Comparison of ENCODE assay signal across 22 mouse cellular contexts in genomic region chr9:115164351-115164750, GRCm38 (mm10).
DNase-seq lines count a peak whose midpoint lies in the region; ATAC-seq and TF ChIP-seq lines count a peak whose summit lies in the region.
"Had no signal": no experiment of that assay in that cellular context is flagged by ENCODE, and none has a peak within 500 bp of the region (broad histone marks: within the 10 kb centered on the region; RNA-seq: fewer than 3 reads in every experiment).

No protein-coding gene starts in this region.

- H3K36me3 ChIP-seq in heart, embryonic 14.5 days (ENCODE audit: control insufficient read depth, insufficient read depth, low read length), result no peaks in the 10 kb centered on the region
- no peaks in the 10 kb centered on the region for H3K36me3 ChIP-seq in lung, embryonic 14.5 days (ENCODE audit: insufficient read depth)
- no peaks in the 10 kb centered on the region for H3K36me3 ChIP-seq in liver, embryonic 12.5 days
- no peaks in the 10 kb centered on the region for H3K36me3 ChIP-seq in liver, embryonic 16.5 days (ENCODE audit: control insufficient read depth, insufficient read depth)
- H3K36me3 ChIP-seq: embryonic facial prominence, embryonic 15.5 days; G1E; limb, embryonic 13.5 days had no signal

- H3K4me1 ChIP-seq in heart, embryonic 14.5 days (ENCODE audit: control insufficient read depth in 2 of 2, insufficient read depth in 2 of 2, low read length in 2 of 2), result peaks cover 16 to 23% of the 10 kb centered on the region in 2 experiments
- H3K4me1 ChIP-seq in lung, embryonic 14.5 days (ENCODE audit: insufficient read depth), result peaks cover 11% of the 10 kb centered on the region
- peaks cover 61% of the 10 kb centered on the region for H3K4me1 ChIP-seq in liver, embryonic 12.5 days
- H3K4me1 ChIP-seq in liver, embryonic 16.5 days (ENCODE audit: control insufficient read depth, low read depth, low read length), result peaks cover 23% of the 10 kb centered on the region
- H3K4me1 ChIP-seq: embryonic facial prominence, embryonic 15.5 days had no signal

- no peak for TF ChIP-seq CTCF in lung, embryonic 14.5 days (IDR thresholded peaks at IDR 0.05; ENCODE audit: low read depth)

- no peaks in the 10 kb centered on the region for H3K9me3 ChIP-seq in heart, embryonic 14.5 days (ENCODE audit: control insufficient read depth, low read length)
- no peaks in the 10 kb centered on the region for H3K9me3 ChIP-seq in lung, embryonic 14.5 days (ENCODE audit: low read depth, low read length)
- H3K9me3 ChIP-seq in liver, embryonic 12.5 days (replicated peaks), result no peaks in the 10 kb centered on the region
- H3K9me3 ChIP-seq in liver, embryonic 16.5 days (replicated peaks; ENCODE audit: control insufficient read depth, low read length), result no peaks in the 10 kb centered on the region
- H3K9me3 ChIP-seq: embryonic facial prominence, embryonic 15.5 days; limb, embryonic 13.5 days had no signal

- DNase-seq in heart, adult 9 months (ENCODE audit: low spot score in 2 of 2), result no peak
- no peak for DNase-seq in lung, embryonic 14.5 days
- DNase-seq in lung, adult 18-20 months, result no peak
- no peak for DNase-seq in spleen, adult 18-20 months
- DNase-seq: B cell, adult 2 months; cerebellum, adult 11 months; cerebellum, adult 9-11 months; forebrain, postnatal 0 days; gastrocnemius, postnatal 14 days; heart, adult 18-20 months; kidney, adult 11 months; layer of hippocampus, adult 9-11 months; lung, postnatal 4 days; thymus, postnatal 25 days had no signal

- H3K27ac ChIP-seq in heart, embryonic 14.5 days (replicated peaks in 1 of 2; ENCODE audit: control insufficient read depth in 1 of 2, insufficient read depth in 1 of 2, low read depth in 2 of 2, low read length in 2 of 2), result peak overlapping the region; percentile 39 to 50; a peak in 2 of 4 replicates
- peak overlapping the region; percentile 43; the same call in 1 of the 2 replicates for H3K27ac ChIP-seq in lung, embryonic 14.5 days (ENCODE audit: low read depth)
- H3K27ac ChIP-seq in liver, embryonic 12.5 days, result peak overlapping the region; percentile 88
- H3K27ac ChIP-seq in liver, embryonic 16.5 days (ENCODE audit: low read length), result peak overlapping the region; percentile 55; the same call in 1 of the 2 replicates
- H3K27ac ChIP-seq: embryonic facial prominence, embryonic 15.5 days; limb, embryonic 13.5 days had no signal

- no peak overlapping the region for H3K4me2 ChIP-seq in heart, embryonic 14.5 days (ENCODE audit: low read length)
- H3K4me2 ChIP-seq in lung, embryonic 14.5 days, result no peak overlapping the region
- H3K4me2 ChIP-seq in liver, embryonic 12.5 days, result peak overlapping the region; percentile 38
- no peak overlapping the region for H3K4me2 ChIP-seq in liver, embryonic 16.5 days (ENCODE audit: low read depth, low read length)
- H3K4me2 ChIP-seq: embryonic facial prominence, embryonic 15.5 days; limb, embryonic 13.5 days had no signal

- no peak for ATAC-seq in heart, embryonic 14.5 days (ENCODE audit: insufficient number of reproducible peaks, insufficient read depth, low FRiP score, low read depth)
- no peak for ATAC-seq in lung, embryonic 14.5 days (ENCODE audit: insufficient read depth)
- no peak for ATAC-seq in liver, embryonic 12.5 days
- ATAC-seq in liver, embryonic 16.5 days (ENCODE audit: low read depth), result no peak
- ATAC-seq: forebrain, postnatal 0 days; Patski had no signal

- no peak overlapping the region for H3K9ac ChIP-seq in heart, embryonic 14.5 days (ENCODE audit: low read length)
- H3K9ac ChIP-seq in lung, embryonic 14.5 days, result no peak overlapping the region
- H3K9ac ChIP-seq in liver, embryonic 12.5 days, result no peak overlapping the region
- no peak overlapping the region for H3K9ac ChIP-seq in liver, embryonic 16.5 days (ENCODE audit: low read depth, low read length)
- H3K9ac ChIP-seq: embryonic facial prominence, embryonic 15.5 days; forebrain, postnatal 0 days; limb, embryonic 13.5 days had no signal

- H3K4me3 ChIP-seq in heart, embryonic 14.5 days (ENCODE audit: control insufficient read depth in 1 of 2, insufficient read depth in 1 of 2, low read depth in 1 of 2, low read length in 2 of 2), result no peak overlapping the region
- no peak overlapping the region for H3K4me3 ChIP-seq in lung, embryonic 14.5 days (ENCODE audit: low read depth, low read length)
- no peak overlapping the region for H3K4me3 ChIP-seq in liver, embryonic 12.5 days
- no peak overlapping the region for H3K4me3 ChIP-seq in liver, embryonic 16.5 days (ENCODE audit: low read depth, low read length)
- H3K4me3 ChIP-seq: embryonic facial prominence, embryonic 15.5 days; limb, embryonic 13.5 days had no signal

- no peaks in the 10 kb centered on the region for H3K27me3 ChIP-seq in heart, embryonic 14.5 days (ENCODE audit: control insufficient read depth, insufficient read depth, low read length)
- H3K27me3 ChIP-seq in lung, embryonic 14.5 days (ENCODE audit: insufficient read depth, low read length), result no peaks in the 10 kb centered on the region
- no peaks in the 10 kb centered on the region for H3K27me3 ChIP-seq in liver, embryonic 12.5 days (replicated peaks)
- H3K27me3 ChIP-seq in liver, embryonic 16.5 days (ENCODE audit: control insufficient read depth, insufficient read depth, low read depth, low read length), result no peaks in the 10 kb centered on the region
- H3K27me3 ChIP-seq: CH12.LX; embryonic facial prominence, embryonic 15.5 days; limb, embryonic 13.5 days; Patski had no signal

- 85% methylated on average over 7 of the region's 7 CpGs for WGBS in heart, embryonic 14.5 days
- WGBS in lung, embryonic 14.5 days, result 75% methylated on average over 7 of the region's 7 CpGs
- WGBS in liver, embryonic 12.5 days (ENCODE audit: insufficient replicate concordance), result 55% methylated on average over 7 of the region's 7 CpGs
- 46% methylated on average over 7 of the region's 7 CpGs for WGBS in liver, embryonic 16.5 days (ENCODE audit: insufficient replicate concordance)
